Mouse (Mus musculus): ENCODE measurements at regions not wholly inside any gene's neighbourhood (a gene's known extent, or its start where the extent isn't known, plus 50 kb on each side); places are given as distances from the start of the nearest gene placed in this dataset.

- no peak for DNase-seq
These were observed 53.7 kb upstream of the Gm26657 start for GRCm38 (mm10) chr4:56686141-56686540.

- no peak for DNase-seq
These were observed 54.2 kb upstream of the Gm26657 start for GRCm38 (mm10) chr4:56685696-56686095.

DNA sequence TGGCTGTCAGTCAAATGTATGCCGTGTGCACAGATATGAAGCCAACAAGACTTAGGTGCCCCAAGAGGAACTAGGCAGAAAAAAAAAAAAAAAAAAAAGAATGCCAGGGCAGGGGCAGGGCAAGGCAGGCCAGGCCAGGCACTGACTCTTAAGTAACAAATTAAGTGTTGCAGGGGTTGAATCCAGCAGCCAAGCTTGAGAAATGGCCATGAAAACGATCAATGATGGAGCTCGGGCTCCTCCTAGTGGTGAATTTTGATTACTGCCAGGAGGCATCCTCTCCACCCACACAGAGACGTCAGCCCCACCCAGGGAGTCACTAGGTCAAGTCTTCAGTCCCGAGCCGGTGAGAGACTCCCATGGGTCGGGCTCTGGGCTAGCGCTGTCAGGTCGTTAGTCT is 54.7 kb upstream of the Gm26657 start:
- DNase-seq = peak; percentile 73 to 79

- no peak for DNase-seq
These were observed 55.8 kb upstream of the Gm26657 start for GRCm38 (mm10) chr4:56684031-56684430.

DNA sequence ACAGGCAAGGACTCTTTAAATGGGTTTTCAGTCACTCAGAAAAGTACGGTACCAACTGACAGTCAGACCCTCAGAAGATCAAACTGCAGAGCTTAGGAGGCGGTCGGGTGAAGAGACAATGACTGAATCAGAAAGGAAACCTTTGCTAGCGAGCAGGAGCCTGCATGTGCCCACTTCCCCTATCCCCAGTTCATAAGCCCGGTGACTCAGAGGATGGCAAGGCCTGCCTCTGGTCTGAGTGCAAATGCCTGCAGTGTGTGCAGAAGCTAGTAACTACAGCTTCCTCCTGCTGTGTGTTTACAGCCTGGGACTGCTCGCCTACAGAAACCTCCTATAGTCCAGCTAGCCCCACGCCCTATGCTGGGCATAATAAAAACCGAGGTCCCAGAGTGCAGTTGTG is 58.7 kb upstream of the Gm26657 start:
- no peak for DNase-seq

DNA sequence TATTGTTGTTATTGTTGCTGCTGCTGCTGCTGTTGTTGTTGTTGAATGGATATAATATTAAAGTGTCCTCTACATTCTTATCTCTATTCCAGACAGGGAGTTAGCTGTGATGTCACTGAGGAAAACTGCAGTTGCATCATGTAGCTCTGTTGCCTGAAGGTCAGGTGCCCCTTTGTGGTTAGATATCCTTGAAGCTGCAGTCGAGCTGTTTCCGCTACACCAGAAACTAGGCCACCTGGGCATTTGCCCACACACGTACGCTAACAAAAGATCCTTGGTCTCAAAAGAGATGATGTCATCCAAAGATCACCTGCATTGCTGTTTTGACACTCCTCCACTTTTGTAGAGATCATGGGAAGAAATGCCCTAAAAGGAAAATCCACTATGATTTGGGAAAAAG is 66.0 kb upstream of the Gm26657 start:
- peak; percentile 18 to 51 for DNase-seq

- DNase-seq = no peak
These were observed 74.9 kb upstream of the Gm26657 start for GRCm38 (mm10) chr4:56664921-56665320.

- DNase-seq = no peak
These were observed 78.1 kb upstream of the Gm26657 start for GRCm38 (mm10) chr4:56661816-56662215.

- DNase-seq = no peak
These were observed 82.8 kb upstream of the Gm26657 start for GRCm38 (mm10) chr4:56657046-56657445.

GRCm38 (mm10) chr4:56654327-56654726 is 85.5 kb upstream of the Gm26657 start:
- DNase-seq = no peak

DNA sequence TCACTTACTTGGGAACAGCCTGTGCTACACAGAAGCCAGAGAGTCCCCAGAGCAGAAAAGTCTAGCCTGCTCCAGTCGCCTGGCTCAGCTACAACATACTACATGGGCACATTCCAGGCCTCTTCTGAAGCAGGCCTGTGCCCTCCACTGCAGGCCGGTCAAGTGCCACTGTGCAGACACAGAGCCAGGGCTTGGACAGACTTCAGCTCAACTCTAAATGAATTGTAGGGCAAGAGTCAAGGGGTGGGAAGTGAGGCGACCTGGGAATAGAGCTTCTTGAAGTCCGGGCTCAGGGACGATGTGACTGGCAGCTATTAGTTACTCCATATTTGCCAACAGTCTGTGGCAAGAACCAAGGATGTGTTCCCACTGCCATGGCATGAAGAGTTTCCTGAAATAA is 87.1 kb upstream of the Gm26657 start:
- DNase-seq = no peak

DNA sequence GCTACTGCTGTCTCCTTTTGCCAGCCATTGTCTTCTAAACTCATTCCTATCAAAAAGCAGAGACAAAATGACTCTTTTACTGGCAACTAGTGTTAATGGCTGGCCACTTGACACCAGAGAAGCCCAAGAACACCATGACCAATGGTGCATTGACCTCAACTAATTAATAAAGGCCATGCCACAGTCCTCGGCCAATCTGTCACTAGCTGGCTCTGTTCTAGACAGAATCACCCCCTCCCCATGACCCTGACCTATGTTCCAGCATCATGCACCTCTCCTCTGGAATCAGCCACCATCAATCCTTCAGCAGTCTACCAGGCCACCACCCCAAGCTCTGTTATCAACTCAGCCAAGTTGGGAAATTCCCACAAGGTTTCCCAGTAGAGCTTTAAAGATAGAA is 90.1 kb upstream of the Gm26657 start:
- no peak for DNase-seq

DNA sequence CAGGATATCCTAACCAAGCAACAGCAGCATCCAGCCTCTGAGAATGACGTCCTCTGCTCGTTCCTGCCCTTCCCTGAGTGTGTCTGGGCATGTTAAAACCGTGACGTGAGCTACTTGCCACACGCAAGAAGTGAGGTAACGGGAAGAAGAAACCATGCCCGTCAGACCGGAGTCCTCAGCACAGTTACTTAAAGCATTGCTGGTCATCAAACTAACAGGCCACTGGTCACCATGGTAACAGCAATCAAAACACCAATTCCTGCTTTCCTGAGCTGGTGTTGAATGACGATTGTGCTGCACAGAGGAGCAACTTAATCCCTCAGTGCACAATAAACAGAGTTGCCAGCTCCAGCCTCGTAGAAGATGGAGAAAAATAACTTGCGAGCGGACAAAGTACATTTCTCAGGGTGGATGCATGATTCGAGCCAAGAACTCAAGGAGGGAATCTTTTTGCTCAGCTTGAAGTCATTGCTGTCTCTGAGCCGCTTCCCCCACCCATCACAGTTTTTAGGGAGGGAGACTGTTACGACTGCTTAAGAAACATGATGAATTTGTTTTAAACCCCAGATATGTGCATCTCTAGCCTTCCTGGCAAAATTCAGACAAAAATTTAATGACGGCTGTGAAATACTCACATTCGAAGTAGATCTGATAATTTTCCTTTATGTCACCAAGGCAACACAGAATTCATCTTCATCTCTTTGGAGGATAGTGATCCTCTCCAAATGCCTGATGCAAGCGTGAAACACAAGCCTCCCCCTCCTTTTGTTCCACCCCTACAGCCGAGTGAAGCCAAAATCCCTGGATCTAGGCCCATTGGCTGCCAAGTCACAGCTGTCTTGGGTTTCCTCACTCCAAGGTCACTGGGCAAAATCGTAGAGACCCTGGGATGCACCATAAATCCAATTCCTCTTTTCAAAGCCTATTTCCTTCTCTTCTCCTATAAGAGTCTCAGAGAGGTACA is 95.6 kb upstream of the Gm26657 start:
- DNase-seq = no peak

- DNase-seq = no peak
These were observed 96.4 kb upstream of the Gm26657 start for GRCm38 (mm10) chr4:56643491-56643890.

DNA sequence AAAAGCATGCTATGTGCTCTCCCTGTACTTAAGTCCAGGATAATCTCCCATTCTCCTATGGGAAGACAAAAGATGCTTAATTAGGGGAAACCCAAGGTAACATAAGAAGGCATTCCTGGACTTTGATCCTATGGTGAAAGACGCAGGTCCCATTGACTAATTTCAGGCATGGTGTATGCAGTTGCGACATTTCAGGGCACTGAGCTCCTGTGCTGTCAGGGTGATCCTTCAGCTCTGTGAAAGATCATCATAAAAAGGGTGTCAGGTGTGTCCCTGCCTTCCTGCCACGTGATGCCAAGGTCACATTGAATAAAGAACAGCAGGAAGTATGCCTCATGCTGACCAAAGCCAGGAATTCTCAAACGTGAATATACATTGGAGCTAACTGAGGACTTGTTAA is 100.2 kb upstream of the Gm26657 start:
- no peak for DNase-seq

DNA sequence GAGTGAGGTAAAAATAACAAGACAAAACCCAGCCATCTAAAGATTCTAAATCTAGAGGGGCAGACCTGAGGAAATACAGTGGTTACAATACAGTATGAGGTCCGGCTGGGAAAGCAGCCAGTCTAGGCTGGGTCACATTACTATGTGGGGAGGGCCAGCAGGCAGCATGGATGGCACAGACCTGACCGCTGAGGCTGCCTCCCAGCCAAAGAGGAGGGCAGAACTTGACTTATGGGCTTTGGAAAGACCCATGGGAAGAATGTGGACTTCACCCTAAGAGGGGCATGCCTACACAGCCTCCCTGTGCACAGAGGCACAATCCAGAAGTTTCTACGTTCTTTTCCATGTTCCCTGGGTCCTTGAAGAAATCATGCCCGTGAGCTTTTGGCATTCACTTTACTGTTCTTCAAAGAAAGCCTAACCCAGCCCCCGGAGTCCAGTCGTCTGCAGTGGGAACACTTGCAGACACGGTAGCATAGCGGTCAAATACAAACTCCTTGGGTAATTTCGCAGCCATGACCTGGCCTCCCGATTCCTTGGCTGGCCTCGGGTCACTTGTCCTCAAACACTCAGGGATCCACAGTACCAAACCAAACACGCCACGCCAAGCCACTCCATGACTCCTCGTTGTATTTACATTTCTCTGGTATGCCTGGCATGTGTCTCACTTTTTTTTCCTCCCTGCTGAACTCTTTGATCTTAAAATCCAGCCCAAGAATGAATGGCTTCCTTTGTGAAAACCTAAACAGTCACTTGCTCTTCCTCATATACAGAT is 101.0 kb upstream of the Gm26657 start:
- no peak for DNase-seq

DNA sequence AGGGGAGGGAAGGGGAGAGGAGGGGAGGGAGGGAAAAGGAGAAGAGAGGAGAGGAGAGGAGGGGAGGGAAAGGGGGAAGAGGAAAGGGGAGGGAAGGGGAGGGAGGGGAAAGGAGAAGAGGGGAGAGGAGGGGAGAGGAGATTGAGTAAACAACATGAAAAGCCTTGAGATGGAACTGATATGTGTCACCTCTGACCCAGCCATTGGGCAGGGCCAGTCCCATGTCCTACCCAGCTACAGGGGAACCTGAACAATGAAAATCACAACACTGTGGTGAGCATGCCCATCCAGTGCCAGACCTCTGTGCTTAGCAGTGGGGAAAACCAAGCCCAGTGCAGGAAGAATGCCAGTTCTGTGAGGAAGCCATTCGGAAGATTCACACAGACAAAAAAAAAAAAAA is 103.6 kb upstream of the Gm26657 start:
- no peak for DNase-seq

GRCm38 (mm10) chr4:56633528-56633927 is 106.3 kb upstream of the Gm26657 start:
- DNase-seq = no peak

DNA sequence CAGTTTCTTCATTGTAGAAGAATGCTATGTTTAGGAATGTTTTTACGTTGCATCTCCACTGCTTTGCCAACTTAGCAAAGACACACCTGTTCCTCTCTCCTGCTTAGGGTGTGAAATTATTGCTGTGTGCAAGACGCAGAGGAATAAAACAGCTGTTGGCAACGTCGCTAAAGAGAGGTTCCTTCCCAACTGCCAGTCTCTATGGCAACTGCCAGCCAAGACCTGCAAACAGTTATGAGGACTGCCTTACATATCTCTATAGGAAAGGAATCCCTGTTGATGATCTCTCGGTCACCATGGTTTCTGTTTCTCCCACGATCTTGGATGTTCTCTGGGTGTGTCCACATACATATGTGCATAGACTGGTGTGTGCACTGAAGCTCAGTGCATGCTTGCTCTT is 109.6 kb upstream of the Gm26657 start:
- no peak for DNase-seq

DNA sequence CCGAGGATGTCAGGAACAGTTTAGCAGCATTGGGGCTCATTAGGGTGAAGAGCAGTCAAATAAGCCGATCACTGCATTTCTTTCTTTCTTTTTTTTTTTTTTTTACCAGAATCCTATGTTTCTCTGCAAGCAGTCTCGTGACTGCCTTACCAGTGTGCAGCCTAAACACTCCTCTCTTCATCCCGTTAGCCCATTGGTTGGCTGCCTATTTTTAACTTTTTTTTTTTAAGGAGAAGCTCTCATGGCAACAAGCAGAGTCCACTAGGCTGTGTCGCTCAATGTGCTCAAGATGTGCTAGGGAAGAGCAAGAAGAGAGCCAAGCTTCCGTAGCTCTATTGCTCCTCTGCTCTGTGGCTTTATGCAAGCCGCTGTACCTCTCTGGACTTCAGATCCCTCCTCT is 112.7 kb upstream of the Gm26657 start:
- DNase-seq = no peak

DNA sequence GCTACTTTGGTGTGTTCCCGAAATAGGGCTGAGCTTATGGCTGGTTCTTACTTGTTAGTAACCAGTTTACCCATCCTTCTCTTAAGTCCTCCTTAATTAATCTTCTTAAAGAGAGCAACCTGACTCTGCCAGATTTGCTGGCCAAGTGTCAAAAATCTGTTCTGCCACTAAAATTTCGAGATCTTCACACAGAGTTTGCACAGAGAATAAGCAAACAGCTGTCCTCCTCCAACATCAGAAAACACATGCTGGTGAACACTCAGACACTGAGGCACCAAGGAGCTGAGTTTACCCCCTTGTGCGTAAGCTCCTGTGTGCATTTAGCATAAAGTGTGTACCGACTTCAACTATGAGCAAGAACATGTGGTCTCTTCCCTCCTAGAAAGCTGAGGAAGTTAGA is 118.1 kb upstream of the Gm26657 start:
- no peak for DNase-seq

DNA sequence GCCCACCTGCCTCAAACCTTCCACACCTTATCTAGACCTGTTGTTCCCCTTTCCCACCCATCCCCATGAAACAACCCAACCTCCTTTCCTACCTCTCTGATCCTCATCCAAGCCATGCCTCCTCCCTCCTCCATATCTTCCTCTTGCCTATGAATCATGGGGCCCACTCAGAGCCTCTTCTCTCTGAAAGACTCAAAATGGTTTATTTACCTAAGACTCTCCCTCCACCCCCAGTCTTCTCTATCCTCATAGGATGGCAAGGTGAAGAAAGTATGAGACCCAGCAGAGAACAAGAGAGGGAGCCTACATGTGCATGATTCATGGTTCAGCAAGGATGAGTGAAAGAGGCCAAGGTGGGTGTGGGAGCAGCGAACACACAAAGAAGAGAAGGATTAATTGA is 118.5 kb upstream of the Gm26657 start:
- DNase-seq = no peak

DNA sequence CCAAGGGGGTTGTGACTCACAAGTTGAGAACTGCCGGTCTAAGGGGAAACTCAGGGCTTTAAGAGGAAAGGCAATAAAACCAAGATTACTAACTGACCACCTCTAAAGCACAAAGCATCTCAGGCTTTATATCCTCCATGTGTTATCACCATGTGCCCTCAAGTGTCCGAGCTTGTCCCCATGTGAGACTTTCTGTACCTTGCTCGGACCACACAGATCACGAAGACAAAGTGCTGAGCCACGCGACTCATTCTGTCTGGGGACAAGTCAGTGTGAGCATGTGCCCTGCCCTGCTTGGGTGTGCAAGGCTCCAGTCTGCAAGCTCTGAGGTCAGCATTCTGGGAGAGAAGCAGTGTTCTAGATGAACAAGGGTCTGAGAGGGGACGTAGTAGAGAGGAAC is 119.2 kb upstream of the Gm26657 start:
- no peak for DNase-seq

DNA sequence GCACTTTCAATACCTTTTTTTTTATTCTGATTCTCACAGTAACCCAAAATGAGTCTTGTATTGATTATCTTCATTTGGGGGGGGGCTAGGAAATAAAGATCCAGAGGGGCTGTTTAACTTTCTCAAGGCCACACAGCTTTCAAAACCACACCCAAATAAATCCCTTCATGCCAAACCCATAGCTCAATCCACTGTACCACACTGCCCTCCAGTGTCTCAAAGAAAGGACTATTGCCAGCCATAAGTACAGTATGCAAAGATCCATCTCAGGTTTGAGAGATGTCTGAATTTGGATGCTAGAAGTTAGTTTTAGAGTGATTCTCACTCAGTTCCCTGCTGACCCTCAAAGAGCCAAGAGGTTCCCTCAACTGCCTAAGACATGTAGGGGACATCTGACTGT is 120.1 kb upstream of the Gm26657 start:
- DNase-seq = no peak

Data from thymus, postnatal 36 days (tissue).